17 mouse cellular contexts compared by ENCODE assay signal in the genomic region with DNA sequence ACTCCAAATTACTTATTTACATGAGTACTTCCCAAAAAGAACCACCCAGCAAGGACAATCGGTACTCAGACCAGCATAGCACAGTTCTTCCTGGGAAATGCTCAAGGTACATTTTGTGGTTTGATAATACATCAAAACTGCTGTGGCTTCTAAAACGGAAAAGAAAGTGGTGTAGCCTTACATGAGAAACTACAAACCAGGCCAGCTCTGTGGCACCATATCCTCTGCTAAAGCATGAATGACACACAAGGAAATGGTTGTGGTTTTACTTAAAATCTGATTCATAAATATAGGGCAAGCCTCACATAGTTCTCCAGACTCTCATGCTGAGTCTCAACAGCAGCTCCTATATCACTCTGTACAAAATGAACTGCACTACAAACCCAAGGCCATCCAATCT. TPM values are rescaled to one million over a fixed set of nuclear protein-coding genes. Genes with fewer than 3 reads are reported as not detected.
DNase-seq lines count a peak whose midpoint lies in the region; ATAC-seq and TF ChIP-seq lines count a peak whose summit lies in the region.
"Had no signal": no experiment of that assay in that cellular context is flagged by ENCODE, and none has a peak within 500 bp of the region (broad histone marks: within the 10 kb centered on the region; RNA-seq: fewer than 3 reads in every experiment).

No protein-coding gene starts in this region.

- intact Hi-C loops in heart, postnatal 25 days (cut with DNase I) = no loop called here
- intact Hi-C loops in heart, adult 2 months (cut with DNase I) = no loop called here

- H3K9ac ChIP-seq in heart, adult 2 months (ENCODE audit: low read depth, low read length) = no peak overlapping the region
- H3K9ac ChIP-seq: heart, embryonic 13.5 days; hindbrain, embryonic 14.5 days; liver, embryonic 14.5 days had no signal

- H3K27me3 ChIP-seq in heart, adult 2 months (ENCODE audit: control insufficient read depth, insufficient read depth, low read length) = no peaks in the 10 kb centered on the region
- H3K27me3 ChIP-seq: heart, embryonic 13.5 days had no signal

- no peaks in the 10 kb centered on the region for H3K4me1 ChIP-seq in heart, adult 2 months (ENCODE audit: control insufficient read depth, insufficient read depth, low read length)

- H3K79me2 ChIP-seq in heart, adult 2 months (replicated peaks; ENCODE audit: control insufficient read depth, insufficient read depth, low read length) = no peaks in the 10 kb centered on the region

- no peak for TF ChIP-seq EP300 in heart, adult 2 months (IDR thresholded peaks at IDR 0.05; ENCODE audit: insufficient read depth, low read depth, low read length)

- no peak overlapping the region for H3K4me3 ChIP-seq in heart, adult 2 months
- H3K4me3 ChIP-seq: heart, embryonic 13.5 days had no signal

- no peak overlapping the region for H3K27ac ChIP-seq in heart, adult 2 months
- H3K27ac ChIP-seq: heart, embryonic 13.5 days; hindbrain, embryonic 14.5 days; liver, embryonic 14.5 days had no signal

- WGBS in heart, adult 2 months = 84% methylated on average over 2 of the region's 2 CpGs

- no peak for TF ChIP-seq CTCF in heart, adult 2 months (IDR thresholded peaks at IDR 0.05)

- no peaks in the 10 kb centered on the region for H3K36me3 ChIP-seq in heart, adult 2 months (ENCODE audit: control insufficient read depth, insufficient read depth, low read length)

- no peak for TF ChIP-seq POLR2A in heart, adult 2 months (IDR thresholded peaks at IDR 0.05; ENCODE audit: insufficient read depth, low read depth, low read length)

- DNase-seq in heart, adult 11 months = peak; percentile 10
- no peak for DNase-seq in heart, postnatal 25 days (ENCODE audit: low spot score)
- DNase-seq in thymus, postnatal 4 days = peak; percentile 28
- no peak for DNase-seq in gastrocnemius, adult 8-10 months (ENCODE audit: low spot score in 2 of 2)
- no peak for DNase-seq in heart, adult 2 months
- no peak for DNase-seq in frontal cortex, postnatal 10 days (ENCODE audit: low spot score in 2 of 2)
- DNase-seq: cerebellum, adult 11-12 months; gastrocnemius, postnatal 10 days; kidney, adult 8-10 months; lung, postnatal 36 days had no signal

- ATAC-seq in common myeloid progenitor, adult 5-6 weeks (replicated peaks; ENCODE audit: low read depth, poor library complexity, severe bottlenecking) = peak; percentile 90
- ATAC-seq in megakaryocyte-erythroid progenitor cell, adult 5-6 weeks (replicated peaks; ENCODE audit: low FRiP score, low TSS enrichment, poor library complexity, severe bottlenecking) = peak; percentile 59

RNA-seq across cellular contexts. Expression of gene Rasa2, which starts 48.3 kb away (rescaled TPM):
- total RNA-seq in heart, postnatal 25 days (2021) = 1 to 10 TPM; 5.5 to 6.0 TPM
- 5.5 and 11.3 TPM in 2 replicates for total RNA-seq in common myeloid progenitor, adult 5-6 weeks (2017)
- 8.7 and 9.7 TPM in 2 replicates for total RNA-seq in megakaryocyte-erythroid progenitor cell, adult 5-6 weeks (2014; fragmentation: Nextera tagmentation)
- 9.7 and 13.8 TPM in 2 replicates for total RNA-seq in megakaryocyte-erythroid progenitor cell, adult 5-6 weeks (2017)
- 1 to 10 TPM; 2.1 to 3.3 (median 2.4) TPM for total RNA-seq in gastrocnemius, adult 8-10 months (2022)
- total RNA-seq in heart, adult 2 months (2021) = 1 to 10 TPM; 5.5 to 6.0 TPM
- 2.1 and 3.0 TPM in 2 replicates for polyA plus RNA-seq in heart, adult 2 months (2012; rRNA removed)

RNA-seq across cellular contexts. Expression of gene Gm28729, which starts 58.0 kb away (rescaled TPM):
- total RNA-seq in heart, postnatal 25 days (2021) = not detected
- not detected in 2 replicates for total RNA-seq in common myeloid progenitor, adult 5-6 weeks (2017)
- total RNA-seq in megakaryocyte-erythroid progenitor cell, adult 5-6 weeks (2014; fragmentation: Nextera tagmentation) = not detected in 2 replicates
- not detected in 2 replicates for total RNA-seq in megakaryocyte-erythroid progenitor cell, adult 5-6 weeks (2017)
- total RNA-seq in gastrocnemius, adult 8-10 months (2022) = under 1 TPM in 1 of 4 experiments, not detected in 3; 0.15 TPM
- total RNA-seq in heart, adult 2 months (2021) = not detected
- polyA plus RNA-seq in heart, adult 2 months (2012; rRNA removed) = not detected in 2 replicates
- total RNA-seq: adrenal gland, postnatal 4 days had no signal
- polyA plus RNA-seq: heart, embryonic 13.5 days; stomach, embryonic 16.5 days had no signal

Comparison
In these comparisons a context has a peak if more than half of its experiments do, and no peak if none do; other contexts are left out.
1. DNase-seq: peak in heart, adult 11 months (single experiment) and thymus, postnatal 4 days (single experiment); none in heart, postnatal 25 days (single experiment), gastrocnemius, adult 8-10 months (0 of 2), heart, adult 2 months (0 of 2) and frontal cortex, postnatal 10 days (0 of 2).